Mouse (Mus musculus) hindbrain, embryonic 12.5 days (tissue): Measurements from ENCODE around the gene Ogg1. TPM values are rescaled to one million over a fixed set of nuclear protein-coding genes. Genes with fewer than 3 reads are reported as not detected.

Source experiments
- ATAC-seq: fragments of 200-750 bp; cut with Nextera tagmentation; 2 replicates; pipeline ENCODE4 v1.8.0; 2017; ENCODE audit warnings: moderate TSS enrichment; ENCODE audit not compliant: low FRiP score
- H3K27ac ChIP-seq: fragments of 300-500 bp; sonication (generic); 2 replicates; pipeline ENCODE4 v1.5.1; 2016; ENCODE audit warnings: mild to moderate bottlenecking
- H3K27me3 ChIP-seq: fragments of 300-500 bp; sonication (generic); 2 replicates; pipeline ENCODE4 v1.6.1; 2016; ENCODE audit warnings: mild to moderate bottlenecking
- H3K36me3 ChIP-seq: fragments of 300-500 bp; sonication (generic); 2 replicates; pipeline ENCODE4 v1.6.1; 2016; ENCODE audit warnings: mild to moderate bottlenecking
- H3K4me1 ChIP-seq: fragments of 300-500 bp; sonication (generic); 2 replicates; pipeline ENCODE4 v1.6.1; 2016
- H3K4me2 ChIP-seq: fragments of 300-500 bp; sonication (generic); replicated peaks from 2 replicates; pipeline ENCODE4 v1.6.1; 2016; ENCODE audit warnings: mild to moderate bottlenecking
- H3K4me3 ChIP-seq: fragments of 300-500 bp; sonication (generic); 2 replicates; pipeline ENCODE4 v1.5.1; 2016; ENCODE audit warnings: mild to moderate bottlenecking
- H3K9ac ChIP-seq: fragments of 300-500 bp; sonication (generic); 2 replicates; pipeline ENCODE4 v1.6.1; 2016; ENCODE audit warnings: mild to moderate bottlenecking, moderate library complexity
- H3K9me3 ChIP-seq: fragments of 300-500 bp; sonication (generic); replicated peaks from 2 replicates; pipeline ENCODE4 v1.6.1; 2016; ENCODE audit warnings: mild to moderate bottlenecking
- WGBS: fragments of 180-500 bp; shearing (Covaris S2); methylation state at CpG from one replicate; pipeline ENCODE4 v1.1.7; 2016; 5-methylcytosine and 5-hydroxymethylcytosine counted together
- polyA plus RNA-seq: library from polyadenylated mRNA; unstranded; fragments of >200 nt; fragmentation: Nextera tagmentation; extraction: Ambion mirVana; gene quantifications from 2 replicates; pipeline ENCODE4 v1.2.1, GENCODE M21; 2016

Ogg1 gene
- polyA plus RNA-seq, 1 experiment from 2014 or later: 11.1 TPM

GRCm38 (mm10) chr6:113353696-113354095 lies 26.9 kb downstream of the Ogg1 start:
- Histone ChIP-seq H3K9ac (no peak overlapping the region), H3K4me2 (no peak overlapping the region), H3K4me1 (no peaks in the 10 kb centered on the region), H3K9me3 (no peaks in the 10 kb centered on the region), H3K27me3 (no peaks in the 10 kb centered on the region; the same call in 1 of the 2 replicates), H3K36me3 (no peaks in the 10 kb centered on the region), H3K27ac (no peak overlapping the region), H3K4me3 (no peak overlapping the region)
- no peak for ATAC-seq
- 73% methylated on average over 3 of the region's 3 CpGs for WGBS

- no peak overlapping the region for H3K9ac ChIP-seq
- H3K4me2 ChIP-seq: no peak overlapping the region
- no peaks in the 10 kb centered on the region for H3K4me1 ChIP-seq
- no peaks in the 10 kb centered on the region; the same call in 1 of the 2 replicates for H3K27me3 ChIP-seq
- ATAC-seq: no peak
- H3K9me3 ChIP-seq: no peaks in the 10 kb centered on the region
- H3K27ac ChIP-seq: no peak overlapping the region
- peaks cover 4% of the 10 kb centered on the region; the same call in 1 of the 2 replicates for H3K36me3 ChIP-seq
- WGBS: 67% methylated on average over 4 of the region's 4 CpGs
- no peak overlapping the region for H3K4me3 ChIP-seq
These were observed 34.7 kb downstream of the Ogg1 start for GRCm38 (mm10) chr6:113361476-113361875.

GRCm38 (mm10) chr6:113362241-113362640 lies 35.5 kb downstream of the Ogg1 start:
- Histone ChIP-seq H3K9me3 (no peaks in the 10 kb centered on the region), H3K27me3 (no peaks in the 10 kb centered on the region; the same call in 1 of the 2 replicates), H3K9ac (no peak overlapping the region), H3K27ac (no peak overlapping the region), H3K36me3 (peaks cover 11% of the 10 kb centered on the region), H3K4me2 (no peak overlapping the region), H3K4me3 (no peak overlapping the region), H3K4me1 (no peaks in the 10 kb centered on the region)
- ATAC-seq: no peak
- WGBS: 95% methylated on average over 1 of the region's 1 CpGs

GRCm38 (mm10) chr6:113364518-113365135 lies 37.9 kb downstream of the Ogg1 start:
- Histone ChIP-seq H3K4me2 (no peak overlapping the region), H3K36me3 (peaks cover 23% of the 10 kb centered on the region), H3K27ac (no peak overlapping the region), H3K4me1 (no peaks in the 10 kb centered on the region), H3K9me3 (no peaks in the 10 kb centered on the region), H3K27me3 (no peaks in the 10 kb centered on the region), H3K9ac (no peak overlapping the region), H3K4me3 (no peak overlapping the region)
- ATAC-seq: no peak
- WGBS: 71% methylated on average over 8 of the region's 8 CpGs

GRCm38 (mm10) chr6:113366639-113367038 lies 39.9 kb downstream of the Ogg1 start:
- H3K4me1 ChIP-seq: no peaks in the 10 kb centered on the region
- ATAC-seq: no peak
- H3K36me3 ChIP-seq: peaks cover 43% of the 10 kb centered on the region
- no peak overlapping the region for H3K27ac ChIP-seq
- H3K4me3 ChIP-seq: no peak overlapping the region
- no peaks in the 10 kb centered on the region for H3K27me3 ChIP-seq
- H3K9me3 ChIP-seq: no peaks in the 10 kb centered on the region
- WGBS: 90% methylated on average over 6 of the region's 6 CpGs
- no peak overlapping the region for H3K4me2 ChIP-seq
- H3K9ac ChIP-seq: no peak overlapping the region

- H3K27ac ChIP-seq: no peak overlapping the region
- peaks cover 52% of the 10 kb centered on the region for H3K36me3 ChIP-seq
- H3K4me1 ChIP-seq: no peaks in the 10 kb centered on the region
- H3K9me3 ChIP-seq: no peaks in the 10 kb centered on the region
- no peaks in the 10 kb centered on the region for H3K27me3 ChIP-seq
- no peak overlapping the region for H3K4me3 ChIP-seq
- 96% methylated on average over 1 of the region's 1 CpGs for WGBS
- no peak overlapping the region for H3K9ac ChIP-seq
- ATAC-seq: no peak
- H3K4me2 ChIP-seq: no peak overlapping the region
These were observed 40.8 kb downstream of the Ogg1 start for GRCm38 (mm10) chr6:113367574-113367973.

GRCm38 (mm10) chr6:113368124-113368523 lies 41.4 kb downstream of the Ogg1 start:
- Histone ChIP-seq H3K27me3 (no peaks in the 10 kb centered on the region), H3K27ac (no peak overlapping the region), H3K4me3 (no peak overlapping the region), H3K9ac (no peak overlapping the region), H3K4me2 (no peak overlapping the region), H3K4me1 (no peaks in the 10 kb centered on the region), H3K36me3 (peaks cover 58% of the 10 kb centered on the region), H3K9me3 (no peaks in the 10 kb centered on the region)
- 91% methylated on average over 7 of the region's 7 CpGs for WGBS
- no peak for ATAC-seq

GRCm38 (mm10) chr6:113368577-113368976 lies 41.8 kb downstream of the Ogg1 start:
- Histone ChIP-seq H3K9me3 (no peaks in the 10 kb centered on the region), H3K4me2 (no peak overlapping the region), H3K36me3 (peaks cover 62% of the 10 kb centered on the region), H3K4me3 (no peak overlapping the region), H3K9ac (no peak overlapping the region), H3K27me3 (no peaks in the 10 kb centered on the region), H3K4me1 (no peaks in the 10 kb centered on the region), H3K27ac (no peak overlapping the region)
- no peak for ATAC-seq
- 83% methylated on average over 5 of the region's 5 CpGs for WGBS

- WGBS: 93% methylated on average over 20 of the region's 20 CpGs
- ATAC-seq: no peak
- H3K36me3 ChIP-seq: peaks cover 76% of the 10 kb centered on the region
- no peak overlapping the region for H3K4me3 ChIP-seq
- H3K4me1 ChIP-seq: no peaks in the 10 kb centered on the region
- no peaks in the 10 kb centered on the region for H3K9me3 ChIP-seq
- H3K27me3 ChIP-seq: no peaks in the 10 kb centered on the region
- H3K9ac ChIP-seq: no peak overlapping the region
- H3K27ac ChIP-seq: no peak overlapping the region
- no peak overlapping the region for H3K4me2 ChIP-seq
These were observed 43.6 kb downstream of the Ogg1 start for GRCm38 (mm10) chr6:113370194-113370929.

GRCm38 (mm10) chr6:113373491-113373890 lies 46.7 kb downstream of the Ogg1 start:
- Histone ChIP-seq H3K27ac (no peak overlapping the region), H3K4me1 (peaks cover 7% of the 10 kb centered on the region), H3K36me3 (peaks cover 72% of the 10 kb centered on the region), H3K4me3 (no peak overlapping the region), H3K9ac (no peak overlapping the region), H3K4me2 (no peak overlapping the region), H3K9me3 (no peaks in the 10 kb centered on the region), H3K27me3 (no peaks in the 10 kb centered on the region)
- no peak for ATAC-seq
- WGBS: 86% methylated on average over 4 of the region's 4 CpGs

- H3K27me3 ChIP-seq: no peaks in the 10 kb centered on the region
- ATAC-seq: no peak
- peak overlapping the region; percentile 95 for H3K27ac ChIP-seq
- peaks cover 54% of the 10 kb centered on the region for H3K36me3 ChIP-seq
- peak overlapping the region; percentile 96 for H3K4me2 ChIP-seq
- 12% methylated on average over 7 of the region's 7 CpGs for WGBS
- peak overlapping the region; percentile 85 for H3K4me3 ChIP-seq
- peaks cover 17% of the 10 kb centered on the region for H3K4me1 ChIP-seq
- peak overlapping the region; percentile 96 for H3K9ac ChIP-seq
- H3K9me3 ChIP-seq: no peaks in the 10 kb centered on the region
These were observed 50.4 kb downstream of the Ogg1 start for GRCm38 (mm10) chr6:113377172-113377495.

GRCm38 (mm10) chr6:113377496-113378385 lies 51.0 kb downstream of the Ogg1 start, which contains the start of the genes Tada3 and Arpc4:
Gene Tada3, minus strand, starts transcription at chr6:113377883.
Gene Arpc4, plus strand, starts transcription at chr6:113378115.
- peak within 1 kb of the TSS; percentile 95 for H3K27ac ChIP-seq
- peak; percentile 95 for ATAC-seq
- no peaks in the 10 kb centered on the region for H3K9me3 ChIP-seq
- no peaks in the 10 kb centered on the region for H3K27me3 ChIP-seq
- H3K4me3 ChIP-seq: peak within 1 kb of the TSS; percentile 85
- peaks cover 17% of the 10 kb centered on the region for H3K4me1 ChIP-seq
- peak within 1 kb of the TSS; percentile 96 for H3K9ac ChIP-seq
- WGBS: under 1% methylated on average over 61 of the region's 61 CpGs
- peaks cover 53% of the 10 kb centered on the region for H3K36me3 ChIP-seq
- peak within 1 kb of the TSS; percentile 96 for H3K4me2 ChIP-seq
